Mouse (Mus musculus): ENCODE data around the gene Mipep. TPM values are rescaled to one million over a fixed set of nuclear protein-coding genes. Genes with fewer than 3 reads are reported as not detected.

Mipep gene
- 10 to 100 TPM; 26.2 to 28.4 TPM for total RNA-seq (2021)
- long read RNA-seq, experiment 1, transcript Mipep-201 (19 exons, 3,015 nt): major isoform, 64 of 70 reads
- long read RNA-seq, experiment 1, partial matches to known transcripts: 3 of 70 reads
- long read RNA-seq, experiment 1, other reads (novel, unspliced or antisense): 3 of 70 reads
- long read RNA-seq, experiment 2, transcript Mipep-201 (19 exons, 3,015 nt): major isoform, 74 of 79 reads
- long read RNA-seq, experiment 2, partial matches to known transcripts: 3 of 79 reads
- long read RNA-seq, experiment 2, other reads (novel, unspliced or antisense): 2 of 79 reads

DNA sequence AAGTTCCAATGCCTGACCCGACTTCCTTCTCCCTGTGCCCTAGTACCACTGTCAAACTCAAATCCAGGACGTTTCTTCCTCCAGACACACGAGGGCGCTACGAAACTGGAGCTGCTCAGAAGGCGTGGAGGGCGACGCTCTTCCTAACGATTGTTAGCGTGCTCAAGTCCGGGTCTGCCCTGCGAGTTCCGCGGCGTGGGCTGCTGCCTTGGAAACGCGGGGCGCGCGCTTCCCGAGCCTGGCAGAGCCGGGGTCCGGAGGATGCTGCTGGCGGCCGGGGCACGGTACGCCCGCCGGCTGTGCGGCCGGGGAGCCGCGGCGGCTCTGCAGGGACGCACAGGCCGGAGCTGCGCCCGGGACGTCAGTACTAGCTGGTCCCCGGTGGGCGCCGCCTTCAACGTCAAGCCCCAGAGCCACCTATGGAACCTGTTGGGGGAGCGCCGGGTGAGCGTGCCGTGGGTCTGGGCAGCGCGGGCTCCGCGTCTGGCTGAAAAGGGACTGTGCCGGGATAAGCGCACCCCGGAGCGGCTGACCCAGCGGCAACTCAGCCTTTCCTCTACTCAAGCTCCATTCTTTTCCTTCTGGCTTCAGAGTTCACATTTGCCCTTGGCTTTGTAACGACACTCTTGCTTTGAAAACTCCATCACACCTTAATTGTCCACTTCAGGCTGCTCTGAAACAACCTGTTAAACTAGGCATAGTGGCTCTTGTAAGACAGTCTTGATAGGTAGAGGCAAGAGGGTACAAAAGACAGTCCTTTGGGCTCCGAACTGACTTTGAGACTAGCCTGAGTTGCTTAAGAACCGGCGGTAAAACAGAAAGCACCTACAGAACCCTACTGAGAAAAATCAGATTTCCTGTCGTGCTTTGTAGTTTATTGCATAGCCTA, at the start of gene Mipep:
Gene Mipep (plus strand): TSS at position 147 of the 889 bp plus-strand sequence.
- intact Hi-C loops (cut with DNase I; ENCODE audit: low total_unique reads): no loop called here
- DNase-seq: peak; percentile 82

- no peak for DNase-seq
- intact Hi-C loops (cut with DNase I; ENCODE audit: low total_unique reads): no loop called here
Observed at GRCm38 (mm10) chr14:60735206-60735605, 49.2 kb upstream of the Mipep start.

DNA sequence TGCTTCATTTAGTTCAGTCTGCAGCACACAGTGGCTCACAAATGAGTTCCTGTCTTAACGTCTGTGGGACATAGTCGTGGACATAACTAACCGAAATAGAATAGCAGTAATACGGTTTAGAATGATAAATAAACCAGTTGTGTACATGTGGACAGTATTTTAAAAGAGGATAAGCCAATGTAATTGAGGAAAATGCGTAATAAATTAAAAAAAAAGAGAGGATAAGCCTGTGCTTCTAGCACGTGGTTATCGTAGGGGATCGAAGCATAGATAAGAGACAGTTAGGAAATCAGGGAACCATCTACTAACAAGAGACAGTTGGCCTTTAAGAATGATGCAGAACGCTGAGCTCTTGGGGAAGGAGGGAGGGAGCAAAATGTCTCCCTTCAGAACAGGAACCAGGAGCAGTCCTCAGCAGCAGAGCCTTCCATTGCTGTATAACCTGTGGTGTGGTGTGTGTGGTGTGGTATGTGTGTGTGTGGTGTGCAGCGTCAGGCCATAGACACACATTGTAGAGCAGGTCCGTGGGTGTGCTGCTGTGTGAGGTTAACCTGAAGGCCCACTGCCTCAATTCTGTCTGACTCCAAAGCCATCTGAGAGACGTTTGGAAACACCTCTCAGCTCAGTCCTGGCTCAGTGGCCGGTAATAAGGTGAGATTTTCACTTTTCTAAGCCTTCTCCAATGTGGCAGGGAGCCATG, 48.4 kb upstream of the Mipep start:
- intact Hi-C loops (cut with DNase I; ENCODE audit: low total_unique reads): no loop called here

DNA sequence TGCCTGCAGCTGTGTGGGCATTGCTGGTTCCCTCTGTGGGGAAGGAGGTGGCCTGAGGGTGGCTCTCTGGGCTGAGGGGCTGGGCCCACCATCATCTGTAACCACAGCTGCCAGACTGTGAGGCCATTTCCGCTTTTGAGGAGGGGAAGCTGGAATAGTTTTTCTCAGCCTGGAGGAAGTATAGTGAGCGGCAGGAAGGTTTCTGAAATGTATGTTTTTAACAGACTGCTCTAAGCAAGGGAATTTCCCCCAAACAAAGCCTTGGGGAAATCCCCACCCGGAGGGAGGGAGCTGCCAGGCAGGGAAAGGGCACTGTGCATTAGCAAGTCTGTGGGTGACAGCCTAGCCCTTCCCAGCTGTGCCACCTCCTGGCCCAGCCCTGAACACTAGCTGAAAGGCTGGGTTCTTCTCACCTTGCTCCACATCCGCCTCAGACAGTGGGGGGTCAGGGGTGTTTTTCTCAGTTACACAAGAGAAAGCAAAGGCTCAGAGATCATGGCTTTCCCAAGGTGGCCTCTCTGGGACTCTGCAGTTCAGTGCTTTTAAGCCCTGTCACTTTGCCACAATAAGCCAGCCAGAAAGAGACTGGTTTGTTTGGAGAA, 47.7 kb upstream of the Mipep start:
- DNase-seq: peak; percentile 33
- intact Hi-C loops (cut with DNase I; ENCODE audit: low total_unique reads): no loop called here

More for the DNA sequence above, 48.4 kb upstream of the Mipep start:
- no peak for DNase-seq

GRCm38 (mm10) chr14:60737202-60737611, 47.2 kb upstream of the Mipep start:
- intact Hi-C loops (cut with DNase I; ENCODE audit: low total_unique reads): no loop called here
- DNase-seq: no peak

DNA sequence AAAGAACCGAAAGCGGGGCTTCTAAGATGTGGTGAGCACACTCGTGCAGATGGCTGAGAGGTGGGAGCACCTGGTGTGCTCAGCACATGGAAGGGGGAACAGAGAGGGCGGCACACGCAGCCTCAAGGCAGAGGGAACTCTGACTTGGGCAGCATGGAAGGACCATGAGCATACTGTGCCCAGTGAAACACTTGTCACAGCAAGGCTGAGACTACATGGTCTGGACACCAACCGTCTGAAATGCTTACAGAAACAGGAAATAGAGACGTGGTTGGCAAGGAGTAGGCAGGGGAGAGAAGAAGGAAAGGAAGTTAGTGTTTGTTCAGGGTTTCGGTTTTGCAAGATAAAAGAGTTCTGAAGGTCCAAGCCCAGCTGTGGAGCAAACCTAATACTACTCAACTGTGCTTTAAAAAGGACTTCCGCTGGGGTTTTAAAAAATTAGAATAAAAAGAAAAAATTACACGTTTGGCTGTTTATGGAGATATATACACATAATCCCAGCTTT, 45.9 kb upstream of the Mipep start:
- DNase-seq: no peak
- intact Hi-C loops (cut with DNase I; ENCODE audit: low total_unique reads): no loop called here

DNA sequence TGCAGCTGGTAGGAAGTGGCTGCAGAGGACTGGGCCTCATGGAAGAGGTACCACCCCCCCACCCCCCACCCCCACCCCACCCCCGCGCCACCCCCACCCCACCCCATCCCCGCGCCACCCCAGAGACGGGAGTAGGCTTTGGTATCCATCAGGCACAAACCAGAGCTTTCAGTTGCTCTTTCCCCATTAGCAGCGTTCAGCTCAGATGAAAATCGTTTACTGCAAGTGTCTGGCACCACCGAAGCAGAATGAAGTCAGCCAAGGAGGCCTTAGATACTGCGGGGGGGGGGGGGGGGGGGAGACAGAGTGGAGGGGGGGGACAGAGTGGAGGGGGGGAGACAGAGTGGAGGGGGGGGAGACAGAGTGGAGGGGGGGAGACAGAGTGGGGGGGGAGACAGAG, 45.2 kb upstream of the Mipep start:
- DNase-seq: no peak
- intact Hi-C loops (cut with DNase I; ENCODE audit: low total_unique reads): no loop called here

DNA sequence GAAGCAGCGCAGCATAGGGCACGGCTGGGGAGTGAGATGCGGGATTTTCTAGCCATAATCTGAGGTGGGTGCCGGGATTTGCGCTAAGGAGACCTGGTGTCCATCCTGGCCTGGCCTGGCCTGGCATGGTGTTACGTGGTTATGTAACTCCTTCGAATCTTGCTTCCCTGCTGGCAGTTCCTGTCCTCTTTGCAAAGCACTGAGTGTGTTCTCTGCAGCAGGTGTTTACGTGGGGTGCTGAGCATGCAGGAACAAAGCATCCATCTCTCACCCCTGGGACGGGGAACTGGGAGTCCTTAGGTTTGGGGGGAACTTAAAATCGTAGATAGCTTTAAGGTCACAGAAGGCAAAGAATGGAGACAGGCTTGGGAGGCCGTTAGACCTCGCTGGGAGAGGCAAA, 44.8 kb upstream of the Mipep start:
- DNase-seq: no peak
- intact Hi-C loops (cut with DNase I; ENCODE audit: low total_unique reads): no loop called here

DNA sequence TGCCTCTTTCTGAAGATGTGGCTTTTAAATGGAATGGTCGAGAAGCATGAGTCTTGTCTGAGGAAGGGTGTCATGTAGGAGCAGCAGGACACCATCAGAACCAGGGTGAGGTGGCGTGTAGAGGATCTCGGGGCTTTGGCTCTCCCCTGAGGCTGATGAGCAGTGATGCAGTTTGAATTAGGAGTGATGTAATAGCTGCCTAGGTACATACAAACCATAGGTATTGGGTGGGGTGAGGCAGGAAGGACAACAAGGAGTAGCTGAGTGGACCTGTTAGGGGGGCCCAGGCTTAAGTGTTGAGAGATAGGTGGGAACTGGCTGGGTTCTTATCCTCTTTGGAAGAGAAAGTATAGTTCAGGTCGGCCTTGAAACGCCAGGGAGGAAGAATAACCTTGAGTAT, 43.9 kb upstream of the Mipep start:
- intact Hi-C loops (cut with DNase I; ENCODE audit: low total_unique reads): no loop called here
- no peak for DNase-seq

- DNase-seq: no peak
- intact Hi-C loops (cut with DNase I; ENCODE audit: low total_unique reads): no loop called here
Observed at GRCm38 (mm10) chr14:60741033-60741432, 43.3 kb upstream of the Mipep start.

GRCm38 (mm10) chr14:60741490-60741981, 42.8 kb upstream of the Mipep start:
- intact Hi-C loops (cut with DNase I; ENCODE audit: low total_unique reads): no loop called here
- peak; percentile 28 for DNase-seq

DNA sequence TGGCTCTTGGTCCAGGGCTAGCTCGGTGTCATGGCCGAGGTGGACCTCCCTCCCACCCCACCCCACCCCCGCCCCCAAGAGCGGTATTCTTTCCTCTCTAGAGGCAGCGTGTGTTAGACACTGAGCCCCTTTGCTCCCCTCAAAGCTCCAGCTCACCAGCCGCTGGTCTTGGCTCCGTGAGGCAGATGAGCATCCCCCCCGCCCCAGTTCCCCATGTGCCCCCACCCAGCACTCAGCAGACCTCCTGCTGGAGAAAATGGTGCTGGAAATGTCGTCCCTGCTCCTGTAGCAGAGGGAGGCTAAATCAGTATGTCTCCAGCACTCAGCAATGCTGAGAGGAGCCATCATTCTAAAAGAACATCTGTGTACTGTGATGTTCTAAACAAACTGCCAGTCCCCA, 40.7 kb upstream of the Mipep start:
- DNase-seq: no peak
- intact Hi-C loops (cut with DNase I; ENCODE audit: low total_unique reads): no loop called here

- intact Hi-C loops (cut with DNase I; ENCODE audit: low total_unique reads): no loop called here
- DNase-seq: no peak
Observed at GRCm38 (mm10) chr14:60745201-60745600, 39.2 kb upstream of the Mipep start.

GRCm38 (mm10) chr14:60746141-60746540, 38.2 kb upstream of the Mipep start:
- no peak for DNase-seq
- intact Hi-C loops (cut with DNase I; ENCODE audit: low total_unique reads): no loop called here

GRCm38 (mm10) chr14:60747154-60747870, 37.1 kb upstream of the Mipep start:
- intact Hi-C loops (cut with DNase I; ENCODE audit: low total_unique reads): no loop called here
- DNase-seq: no peak

GRCm38 (mm10) chr14:60749880-60750279, 34.5 kb upstream of the Mipep start:
- intact Hi-C loops (cut with DNase I; ENCODE audit: low total_unique reads): no loop called here
- DNase-seq: no peak

- intact Hi-C loops (cut with DNase I; ENCODE audit: low total_unique reads): no loop called here
Observed at GRCm38 (mm10) chr14:60751581-60751980, 32.8 kb upstream of the Mipep start.

GRCm38 (mm10) chr14:60752892-60753800, 31.2 kb upstream of the Mipep start:
- intact Hi-C loops (cut with DNase I; ENCODE audit: low total_unique reads): no loop called here
- no peak for DNase-seq

More at GRCm38 (mm10) chr14:60751581-60751980, 32.8 kb upstream of the Mipep start:
- DNase-seq: no peak

All from gastrocnemius, postnatal 14 days (tissue).